Mouse (Mus musculus) thymus, postnatal 25 days (tissue): ENCODE results near the gene Psors1c2.
A peak's percentile ranks its signal among the peaks of the same experiment; 100 is the strongest.

Source experiments
- DNase-seq: peaks from one replicate; pipeline ENCODE4 v3.0.0; 2022

Psors1c2 gene

DNA sequence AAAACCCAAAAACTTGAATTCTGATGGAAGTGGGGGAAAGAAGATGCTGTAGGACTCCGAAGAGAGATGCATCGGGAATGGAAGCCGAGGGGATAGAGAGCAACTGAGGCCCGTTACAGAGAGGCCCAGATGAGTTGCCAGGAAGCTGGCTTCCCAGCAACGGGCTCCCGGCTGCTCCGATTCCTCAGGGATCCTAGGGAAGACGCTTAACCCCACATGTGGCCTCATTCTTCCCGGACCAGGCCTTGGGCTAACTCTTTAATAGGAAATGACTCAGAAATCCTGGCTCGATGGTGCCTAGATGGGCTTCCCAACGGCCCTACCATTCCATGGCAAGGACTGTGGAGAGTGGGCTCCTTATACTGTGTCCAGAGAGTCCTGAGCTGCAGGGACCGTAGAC lies 15.5 kb upstream of the Psors1c2 start:
- no peak for DNase-seq

- no peak for DNase-seq
Measured at GRCm38 (mm10) chr17:35524354-35524753, 8.6 kb upstream of the Psors1c2 start.

DNA sequence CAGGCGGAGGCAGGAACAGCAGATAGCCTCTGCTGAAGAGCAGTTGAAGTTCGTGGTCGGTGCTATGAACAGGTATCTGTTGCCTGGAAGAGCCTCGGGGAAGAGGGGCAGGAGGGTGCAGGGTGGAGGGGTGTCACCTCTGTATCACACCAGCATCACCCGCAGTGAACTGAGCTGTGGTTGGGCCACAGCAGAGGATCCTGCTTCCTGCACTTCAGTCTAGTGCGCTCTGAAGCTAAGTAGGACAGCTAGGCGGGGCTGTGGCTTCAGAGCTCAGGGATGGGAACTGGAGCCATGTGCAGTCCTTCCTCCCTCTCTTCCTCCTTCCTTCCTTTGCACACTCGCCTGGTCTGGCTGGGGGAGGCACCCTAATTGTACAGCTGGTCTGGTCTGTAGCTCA lies 6.4 kb upstream of the Psors1c2 start:
- DNase-seq: peak; percentile 59

- no peak for DNase-seq
Measured at GRCm38 (mm10) chr17:35532360-35532759, 641 bp upstream of the Psors1c2 start.

GRCm38 (mm10) chr17:35534343-35534742 lies 1.3 kb downstream of the Psors1c2 start:
- peak; percentile 77 for DNase-seq

- DNase-seq: no peak
Measured at GRCm38 (mm10) chr17:35537421-35537820, 4.4 kb downstream of the Psors1c2 start.

DNA sequence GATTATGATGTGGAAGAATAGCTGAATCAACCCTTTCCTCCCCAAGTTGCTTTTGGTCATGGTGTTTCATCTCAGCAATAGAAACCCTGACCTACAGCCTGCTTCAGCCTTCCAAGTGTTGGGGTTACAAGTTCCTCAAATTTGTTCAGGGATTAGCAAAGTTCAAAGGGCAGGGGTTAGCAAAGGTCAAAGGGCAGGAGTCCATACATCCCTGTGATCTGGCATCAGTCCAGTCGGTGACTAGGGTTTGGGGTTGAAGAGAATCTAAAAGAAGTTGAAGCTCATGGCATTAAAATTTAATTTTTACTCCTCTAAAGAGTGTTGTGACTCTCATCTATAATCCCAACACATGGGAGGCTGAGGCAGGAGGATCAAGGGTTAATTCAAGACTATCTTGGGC lies 5.5 kb downstream of the Psors1c2 start:
- DNase-seq: no peak

DNA sequence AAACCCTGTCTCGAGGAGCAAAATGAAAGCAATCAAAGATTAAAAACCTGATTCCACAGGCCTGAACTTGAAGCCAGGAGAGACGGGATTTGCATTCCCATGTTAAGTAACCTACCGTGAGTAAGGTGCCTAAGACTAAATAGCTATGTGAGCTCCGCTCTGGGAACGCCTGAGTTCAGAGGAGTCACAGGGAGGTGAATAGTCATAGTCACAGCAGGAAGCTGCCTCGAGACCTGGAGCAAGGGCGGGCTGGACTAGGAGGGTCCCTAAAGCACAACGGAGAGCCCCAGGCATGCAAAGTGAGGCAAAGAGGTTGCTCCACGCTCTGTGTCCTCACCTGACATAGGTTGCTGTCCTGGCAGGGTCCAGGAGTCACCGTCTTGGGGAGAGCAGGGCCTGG lies 6.5 kb downstream of the Psors1c2 start:
- no peak for DNase-seq

DNA sequence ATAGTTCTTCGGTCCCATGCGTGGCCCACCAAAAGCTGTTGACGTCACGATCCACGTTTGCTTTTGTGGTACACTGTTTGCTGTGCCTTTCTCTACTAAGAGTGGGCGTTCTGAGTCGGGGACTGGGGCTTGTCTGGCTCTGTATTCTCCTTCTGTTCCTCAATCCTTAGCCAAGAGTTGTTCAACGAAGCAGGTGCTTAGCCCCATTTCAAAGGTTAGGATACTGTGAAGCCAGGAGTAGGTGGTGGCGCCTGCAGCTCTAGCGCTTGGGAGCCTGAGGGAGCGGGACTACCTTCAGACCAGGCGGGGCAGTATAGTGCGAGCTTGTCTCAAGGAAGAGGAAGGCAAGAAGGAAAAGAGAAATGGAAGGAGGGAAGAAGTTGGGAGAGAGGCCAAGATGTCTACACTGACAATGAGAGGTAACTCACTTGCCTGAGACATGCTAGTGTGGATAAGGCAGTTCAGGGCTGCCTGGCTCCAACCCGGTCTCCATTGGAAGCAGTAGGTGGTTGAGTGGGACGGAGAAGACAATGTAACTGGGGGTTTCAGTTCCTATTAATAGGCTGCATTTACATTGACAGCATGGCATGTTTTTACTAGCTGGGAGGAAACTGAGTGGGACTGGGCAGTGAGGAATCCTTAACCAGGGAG lies 9.9 kb downstream of the Psors1c2 start:
- DNase-seq: no peak

DNA sequence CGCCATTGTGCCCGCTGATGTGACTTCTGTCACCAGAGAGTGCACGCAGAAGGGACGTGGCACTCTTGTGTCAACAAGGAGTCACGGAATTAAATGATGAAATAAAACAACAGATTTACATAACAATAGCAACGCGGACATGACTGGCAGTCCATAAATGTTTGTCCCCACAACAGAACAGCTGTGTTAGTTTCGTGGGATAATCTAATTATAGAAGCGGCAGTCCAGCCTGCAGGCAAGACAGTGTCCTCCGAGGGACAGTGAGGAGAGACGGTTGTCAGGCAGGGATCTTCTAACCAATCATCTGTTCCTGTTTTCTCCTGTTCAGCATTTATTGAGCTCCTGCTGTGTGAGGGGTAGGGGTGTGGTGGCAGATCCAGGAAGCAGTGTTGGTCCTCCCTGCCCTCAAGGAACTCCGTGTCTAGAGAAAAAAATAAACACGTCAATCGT lies 10.4 kb downstream of the Psors1c2 start:
- DNase-seq: no peak

GRCm38 (mm10) chr17:35544001-35544400 lies 11.0 kb downstream of the Psors1c2 start:
- DNase-seq: no peak

DNA sequence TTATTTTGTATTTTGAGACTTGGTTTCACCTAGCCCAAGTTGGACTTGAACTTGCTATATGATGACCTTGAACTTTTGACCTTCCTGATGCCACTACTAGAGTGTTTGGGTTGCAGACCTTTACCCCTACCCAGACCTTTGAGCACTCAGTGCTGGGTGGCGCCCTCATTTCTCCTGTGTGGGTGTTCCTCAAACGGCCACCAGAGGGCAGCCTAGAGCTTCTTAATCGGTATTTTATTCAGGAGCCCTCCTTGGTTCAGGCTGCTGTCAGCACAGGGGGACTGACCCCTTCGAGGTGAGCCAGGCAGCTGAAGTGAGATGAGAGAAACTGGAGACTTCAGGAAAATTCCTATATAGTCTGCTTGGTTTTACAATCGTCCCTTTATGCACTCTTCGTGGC lies 11.7 kb downstream of the Psors1c2 start:
- peak; percentile 55 for DNase-seq

DNA sequence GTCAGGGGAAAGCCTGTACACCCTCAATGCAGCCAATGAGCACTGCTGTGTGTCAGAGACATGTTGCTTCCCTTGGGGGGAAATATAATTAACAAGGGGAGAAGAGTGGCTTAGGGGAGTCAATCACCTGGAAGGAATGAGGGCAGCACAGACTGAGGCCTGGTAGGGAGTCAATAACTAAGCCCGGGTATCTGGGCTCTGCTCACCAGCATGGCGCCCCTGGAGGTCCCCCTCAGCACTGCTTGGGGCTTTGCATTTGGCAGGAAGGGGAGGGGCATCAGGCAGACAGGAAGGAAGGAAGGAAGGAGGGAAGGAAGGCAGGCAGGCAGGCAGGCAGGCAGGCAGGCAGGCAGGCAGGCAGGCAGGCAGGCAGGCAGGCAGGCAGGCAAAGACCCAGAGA lies 14.5 kb downstream of the Psors1c2 start:
- no peak for DNase-seq

- no peak for DNase-seq
Measured at GRCm38 (mm10) chr17:35548636-35549035, 15.6 kb downstream of the Psors1c2 start.

- no peak for DNase-seq
Measured at GRCm38 (mm10) chr17:35549437-35550142, 16.6 kb downstream of the Psors1c2 start.

GRCm38 (mm10) chr17:35550143-35550494 lies 17.1 kb downstream of the Psors1c2 start:
- no peak for DNase-seq

- no peak for DNase-seq
Measured at GRCm38 (mm10) chr17:35550871-35551270, 17.9 kb downstream of the Psors1c2 start.

- no peak for DNase-seq
Measured at GRCm38 (mm10) chr17:35551881-35552414, 18.9 kb downstream of the Psors1c2 start, which contains the start of gene Cdsn. TSS of gene Cdsn (plus strand) at chr17:35552128.

DNA sequence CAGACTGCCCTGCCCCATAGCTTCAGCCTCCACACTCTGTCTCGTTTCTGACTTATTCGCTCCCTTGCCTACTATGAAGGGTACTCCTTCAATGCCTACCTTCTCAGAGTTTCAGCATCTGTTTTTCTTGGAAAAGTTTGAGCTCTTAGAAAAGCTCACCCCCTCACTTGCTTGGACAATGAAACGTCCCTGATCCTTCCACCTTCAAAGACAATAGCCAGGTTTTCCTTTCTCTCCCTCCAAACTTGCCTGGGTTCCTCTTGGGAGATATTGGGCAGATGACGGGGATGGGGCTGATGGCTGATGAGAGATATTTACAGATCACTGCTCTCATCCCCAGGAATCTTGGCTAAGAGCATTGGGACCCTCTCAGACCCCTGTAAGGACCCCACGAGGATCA lies 21.3 kb downstream of the Psors1c2 start:
- no peak for DNase-seq

DNA sequence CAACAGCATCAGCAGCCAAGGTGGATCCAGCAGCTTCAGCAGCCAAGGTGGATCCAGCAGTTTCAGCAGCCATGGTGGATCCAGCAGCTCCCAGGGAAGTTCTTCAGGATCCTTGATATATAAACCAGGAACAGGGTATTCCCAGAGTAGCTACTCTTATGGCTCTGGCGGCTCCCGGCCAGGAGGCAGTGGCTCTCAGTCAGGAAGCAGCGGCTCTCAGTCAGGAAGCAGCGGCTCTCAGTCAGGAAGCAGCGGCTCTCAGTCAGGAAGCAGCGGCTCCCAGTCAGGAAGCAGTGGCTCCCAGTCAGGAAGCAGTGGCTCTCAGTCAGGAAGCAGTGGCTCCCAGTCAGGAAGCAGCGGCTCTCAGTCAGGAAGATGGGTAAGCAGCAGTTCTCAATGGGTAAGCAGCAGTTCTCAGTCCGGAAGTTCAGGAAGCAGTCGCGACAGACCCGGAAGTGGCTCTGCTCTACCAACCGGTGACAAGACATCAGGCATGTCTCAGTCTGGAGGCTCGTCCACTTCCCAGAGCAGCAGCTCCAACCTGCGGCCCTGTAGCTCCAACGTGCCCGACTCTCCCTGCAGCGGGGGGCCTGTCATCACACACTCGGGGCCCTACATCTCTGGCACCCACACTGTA lies 21.9 kb downstream of the Psors1c2 start:
- no peak for DNase-seq

DNA sequence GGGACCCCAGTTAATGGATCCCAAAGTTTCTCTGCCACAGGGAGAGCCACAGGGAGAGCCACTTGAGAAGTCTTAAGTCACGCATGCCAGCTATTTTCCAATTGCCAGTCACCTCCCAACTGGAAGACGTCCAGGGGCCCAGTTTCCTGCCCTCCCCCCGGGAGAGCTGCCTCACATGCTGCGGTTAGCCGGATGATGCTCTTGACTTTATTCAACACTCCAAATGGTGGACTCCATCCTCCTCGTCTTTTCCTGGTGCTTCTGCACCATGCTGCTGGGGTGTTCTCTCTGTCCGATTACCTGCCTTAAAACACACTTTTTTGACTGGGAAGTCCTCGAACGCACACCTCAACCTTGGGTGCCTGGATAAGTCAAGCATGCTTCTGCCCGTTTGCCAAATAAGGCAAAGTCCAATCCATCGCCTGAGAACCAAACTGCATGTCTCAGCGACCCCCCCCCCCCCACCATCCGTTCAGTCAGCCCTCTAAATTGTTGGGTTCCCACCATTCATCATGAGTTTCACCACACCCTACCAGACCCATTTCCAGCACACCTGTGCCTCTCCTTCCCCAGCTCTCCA lies 23.3 kb downstream of the Psors1c2 start:
- DNase-seq: no peak

DNA sequence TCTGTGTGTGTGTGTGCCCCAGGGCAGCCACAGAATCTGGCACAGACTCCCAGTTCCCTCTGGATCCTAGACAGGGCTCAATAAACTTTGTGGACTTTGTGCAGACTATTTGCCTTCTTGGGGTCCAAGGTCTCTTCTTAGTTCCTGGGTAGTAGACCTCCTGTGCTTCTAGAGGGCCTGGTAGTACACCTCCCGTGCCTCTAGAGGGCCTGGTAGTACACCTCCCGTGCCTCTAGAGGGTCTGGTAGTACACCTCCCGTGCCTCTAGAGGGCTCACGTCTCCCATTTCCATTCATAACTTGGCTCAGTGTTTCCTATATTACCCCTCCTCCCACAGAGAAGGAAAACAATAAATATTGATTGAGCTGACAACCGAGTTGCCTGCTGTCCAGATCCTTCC lies 23.8 kb downstream of the Psors1c2 start:
- peak; percentile 64 for DNase-seq

DNA sequence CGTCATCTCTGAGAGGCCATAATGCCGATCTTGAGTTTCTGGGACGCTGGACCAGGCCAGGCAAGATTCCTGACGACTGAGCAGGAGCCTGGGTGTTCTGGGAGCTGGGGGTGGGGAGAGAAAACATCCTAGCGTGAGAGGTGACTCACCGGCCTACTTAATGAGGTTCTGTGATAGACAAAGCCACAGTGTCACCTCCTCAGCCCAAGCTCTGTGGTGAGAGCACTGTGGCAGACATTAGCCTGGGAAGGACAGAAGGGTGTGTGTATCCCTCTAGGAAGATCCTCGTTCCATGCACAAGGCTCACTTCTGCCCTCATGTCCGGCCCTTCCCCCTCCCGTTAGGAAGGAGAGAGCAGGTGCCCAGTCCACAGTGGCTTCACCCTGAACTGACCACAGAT lies 24.4 kb downstream of the Psors1c2 start:
- no peak for DNase-seq

DNA sequence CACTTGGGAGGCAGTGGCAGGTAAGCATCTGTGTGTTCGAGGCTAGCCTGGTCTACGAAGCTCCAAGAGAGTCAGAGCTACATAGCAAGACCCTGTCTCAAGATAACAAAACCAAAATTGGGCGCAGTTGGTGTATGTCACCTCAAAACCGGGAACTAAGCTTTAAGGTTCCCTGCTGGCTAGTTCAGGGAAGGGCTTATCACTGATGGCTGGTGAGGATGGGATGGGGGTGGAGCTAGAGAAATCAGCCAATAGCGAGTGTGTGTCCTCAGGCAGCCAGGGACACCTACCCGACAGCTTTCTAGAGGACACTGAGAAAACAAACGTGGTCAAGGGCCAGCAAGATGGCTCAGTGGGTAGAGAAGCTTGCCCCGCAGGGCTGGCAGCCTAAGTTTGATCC lies 25.2 kb downstream of the Psors1c2 start:
- DNase-seq: no peak
